Mouse (Mus musculus) heart, adult 18-20 months (tissue): ENCODE results near the gene Plk5. TPM values are rescaled to one million over a fixed set of nuclear protein-coding genes. Genes with fewer than 3 reads are reported as not detected.

Source experiments
- DNase-seq, 2 experiments: peaks; one replicate each; pipeline ENCODE4 v3.0.0; 2021 to 2022; ENCODE audit warnings: mixed read lengths in 1 of 2
- total RNA-seq, 2 experiments: library from RNA; stranded (reverse); gene quantifications; 2 replicates each; pipeline ENCODE4 v1.2.3; 2021

Gene Plk5
- total RNA-seq, 2 experiments from 2014 or later = 0.69 to 1.2 TPM

- no peak for DNase-seq
Observed at GRCm38 (mm10) chr10:80388731-80389130, 32.5 kb downstream of the Plk5 start.

- no peak for DNase-seq
Observed at GRCm38 (mm10) chr10:80389185-80389708, 33.0 kb downstream of the Plk5 start.

GRCm38 (mm10) chr10:80390697-80391096 is 34.4 kb downstream of the Plk5 start:
- DNase-seq = no peak

GRCm38 (mm10) chr10:80392687-80393086 is 36.4 kb downstream of the Plk5 start:
- no peak for DNase-seq

GRCm38 (mm10) chr10:80395025-80395627 is 38.9 kb downstream of the Plk5 start:
- DNase-seq = no peak

- DNase-seq = no peak
Observed at GRCm38 (mm10) chr10:80396822-80397523, 40.7 kb downstream of the Plk5 start.

GRCm38 (mm10) chr10:80397524-80398173 is 41.4 kb downstream of the Plk5 start:
- no peak for DNase-seq

- DNase-seq = no peak
Observed at GRCm38 (mm10) chr10:80398174-80398535, 41.9 kb downstream of the Plk5 start.

GRCm38 (mm10) chr10:80398719-80399190 is 42.5 kb downstream of the Plk5 start:
- peak; percentile 96 to 99 for DNase-seq

- DNase-seq = peak; percentile 99 to 100
Observed at GRCm38 (mm10) chr10:80399191-80399972, 43.1 kb downstream of the Plk5 start, which contains the start of gene Mbd3. TSS of gene Mbd3 (minus strand) at chr10:80399550.

- no peak for DNase-seq
Observed at GRCm38 (mm10) chr10:80399973-80400703, 43.9 kb downstream of the Plk5 start.

GRCm38 (mm10) chr10:80400704-80401161 is 44.5 kb downstream of the Plk5 start:
- no peak for DNase-seq

GRCm38 (mm10) chr10:80403044-80403692 is 46.9 kb downstream of the Plk5 start:
- DNase-seq = peak in 1 of 2 experiments; percentile 42

- no peak for DNase-seq
Observed at GRCm38 (mm10) chr10:80405481-80406173, 49.4 kb downstream of the Plk5 start.

GRCm38 (mm10) chr10:80406684-80407501 is 50.6 kb downstream of the Plk5 start, which contains the start of gene Uqcr11:
TSS of gene Uqcr11 (minus strand) at chr10:80406830.
- peak; percentile 96 to 97 for DNase-seq

GRCm38 (mm10) chr10:80407924-80408323 is 51.7 kb downstream of the Plk5 start:
- no peak for DNase-seq

GRCm38 (mm10) chr10:80412656-80413541 is 56.6 kb downstream of the Plk5 start:
- DNase-seq = peak; percentile 81 to 83
